Comparison of ENCODE assay signal across 8 mouse cellular contexts in the genomic region with DNA sequence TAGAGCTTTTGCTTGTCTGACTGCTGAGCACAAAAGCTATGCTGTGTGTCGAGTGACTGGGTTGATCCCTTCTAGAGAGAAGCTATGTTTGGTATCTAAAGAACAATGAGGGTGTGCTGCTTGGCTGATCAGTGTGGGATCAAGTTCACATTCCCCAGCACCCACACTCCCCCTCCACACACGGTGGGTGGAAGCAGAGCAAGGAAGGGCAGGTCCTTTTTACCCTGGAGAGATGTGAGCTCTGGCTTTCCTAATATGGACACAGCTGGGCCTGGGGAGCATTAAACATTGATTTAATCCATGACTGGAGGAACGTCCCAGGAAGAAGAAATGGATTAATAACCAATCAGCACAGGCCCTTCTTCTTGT.
DNase-seq lines count a peak whose midpoint lies in the region; ATAC-seq and TF ChIP-seq lines count a peak whose summit lies in the region.

No protein-coding gene starts in this region.

- no peak overlapping the region for H3K4me3 ChIP-seq in heart, embryonic 11.5 days (ENCODE audit: low read depth, low read length)
- no peak overlapping the region for H3K4me3 ChIP-seq in hindbrain, embryonic 12.5 days
- no peak overlapping the region for H3K4me3 ChIP-seq in limb, embryonic 14.5 days (replicated peaks; ENCODE audit: low read length)

- H3K4me2 ChIP-seq in heart, embryonic 11.5 days: no peak overlapping the region
- no peak overlapping the region for H3K4me2 ChIP-seq in hindbrain, embryonic 12.5 days (replicated peaks)
- H3K4me2 ChIP-seq in limb, embryonic 14.5 days (replicated peaks; ENCODE audit: low read depth, low read length, severe bottlenecking): no peak overlapping the region

- no peaks in the 10 kb centered on the region for H3K9me3 ChIP-seq in heart, embryonic 11.5 days (replicated peaks; ENCODE audit: control insufficient read depth, low read length)
- no peaks in the 10 kb centered on the region for H3K9me3 ChIP-seq in hindbrain, embryonic 12.5 days (replicated peaks)
- H3K9me3 ChIP-seq in limb, embryonic 14.5 days (ENCODE audit: control insufficient read depth, low read length): no peaks in the 10 kb centered on the region

- H3K27ac ChIP-seq in heart, embryonic 11.5 days (ENCODE audit: low read depth, low read length): peak overlapping the region; percentile 66
- H3K27ac ChIP-seq in hindbrain, embryonic 12.5 days: 0 out of 2 replicates have a peak overlapping the region, but pooled peaks have one; percentile 18
- H3K27ac ChIP-seq in limb, embryonic 14.5 days (replicated peaks; ENCODE audit: low read depth, low read length): no peak overlapping the region

- in situ Hi-C loops in Patski (cut with MboI; ENCODE audit: low pct_unique_long_range_greater_than_20kb): loop anchor here (5.0 kb wide), 1 partner anchor 44 kb away; no protein-coding TSS in a partner anchor

- CTCF ChIA-PET in Patski (lab: Charles Lee): interaction anchor here (0.7 to 1.9 kb wide), 8 partner anchors 12 to 185 kb away, joined by 3 to 15 read pairs (median 4); no protein-coding TSS in a partner anchor

- no peaks in the 10 kb centered on the region for H3K27me3 ChIP-seq in heart, embryonic 11.5 days (ENCODE audit: control insufficient read depth, insufficient read depth, low read length)
- no peaks in the 10 kb centered on the region for H3K27me3 ChIP-seq in Patski
- H3K27me3 ChIP-seq in hindbrain, embryonic 12.5 days: no peaks in the 10 kb centered on the region
- no peaks in the 10 kb centered on the region for H3K27me3 ChIP-seq in limb, embryonic 14.5 days (ENCODE audit: control insufficient read depth, insufficient read depth, low read length)

- POLR2A ChIA-PET in Patski (lab: Charles Lee): interaction anchor here (0.6 to 1.5 kb wide), 7 partner anchors 9 to 49 kb away, joined by 3 to 10 read pairs (median 3); no protein-coding TSS in a partner anchor

- DNase-seq in heart, postnatal 14 days: no peak
- DNase-seq in Patski (ENCODE audit: low read depth, low spot score): peak; percentile 75
- no peak for DNase-seq in limb, embryonic 14.5 days (ENCODE audit: low spot score)
- no peak for DNase-seq in cerebellum, adult 11-12 months
- DNase-seq in cerebellum, adult 18-20 months: no peak
- DNase-seq in embryo, embryonic 10 days (ENCODE audit: low spot score): no peak

- TF ChIP-seq CTCF in Patski (IDR thresholded peaks at IDR 0.05): no peak

- H3K4me1 ChIP-seq in heart, embryonic 11.5 days (ENCODE audit: control insufficient read depth, insufficient read depth, low read length): peaks cover 15% of the 10 kb centered on the region; the same call in 1 of the 2 replicates
- peaks cover 11% of the 10 kb centered on the region for H3K4me1 ChIP-seq in hindbrain, embryonic 12.5 days
- H3K4me1 ChIP-seq in limb, embryonic 14.5 days (ENCODE audit: control insufficient read depth, insufficient read depth, low read length): peaks cover 4% of the 10 kb centered on the region; the same call in 1 of the 2 replicates

- no peak for TF ChIP-seq POLR2A in limb, embryonic 14.5 days (IDR thresholded peaks at IDR 0.05; ENCODE audit: borderline replicate concordance, extremely low read depth, insufficient read depth, insufficient read length)

- no peaks in the 10 kb centered on the region for H3K36me3 ChIP-seq in heart, embryonic 11.5 days (ENCODE audit: control insufficient read depth, insufficient read depth, low read length)
- no peaks in the 10 kb centered on the region for H3K36me3 ChIP-seq in hindbrain, embryonic 12.5 days
- H3K36me3 ChIP-seq in limb, embryonic 14.5 days (ENCODE audit: control insufficient read depth, insufficient read depth, low read length): no peaks in the 10 kb centered on the region

- no peak overlapping the region for H3K9ac ChIP-seq in heart, embryonic 11.5 days (ENCODE audit: low read depth, low read length)
- no peak overlapping the region for H3K9ac ChIP-seq in hindbrain, embryonic 12.5 days
- H3K9ac ChIP-seq in limb, embryonic 14.5 days (ENCODE audit: low read depth, low read length, severe bottlenecking): no peak overlapping the region

- ATAC-seq in heart, embryonic 11.5 days (replicated peaks; ENCODE audit: insufficient number of reproducible peaks, low FRiP score, low TSS enrichment): peak; percentile 76
- ATAC-seq in Patski: peak; percentile 94
- ATAC-seq in hindbrain, embryonic 12.5 days (ENCODE audit: low FRiP score): 0 out of 2 replicates have a peak, but pooled peaks have one; percentile 19
- ATAC-seq in limb, embryonic 14.5 days (ENCODE audit: low FRiP score, low read depth): peak; percentile 69

- intact Hi-C loops in heart, postnatal 14 days (cut with DNase I): no loop called here

- 19% methylated on average over 3 of the region's 3 CpGs for WGBS in heart, embryonic 11.5 days (ENCODE audit: insufficient replicate concordance)
- 21% methylated on average over 3 of the region's 3 CpGs for WGBS in hindbrain, embryonic 12.5 days
- 14% methylated on average over 3 of the region's 3 CpGs for WGBS in limb, embryonic 14.5 days

Comparison
In these comparisons a context has a peak if more than half of its experiments do, and no peak if none do; other contexts are left out.
1. ATAC-seq: peak in every context shown above with its lines; median percentile 94 in Patski; 76 in heart, embryonic 11.5 days; 69 in limb, embryonic 14.5 days; 19 in hindbrain, embryonic 12.5 days.